Mouse (Mus musculus) lung, postnatal 0 days (tissue): ENCODE results near the gene Nfkbie.

ENCODE experiments used
- CTCF ChIP-seq: IDR thresholded peaks from 2 replicates; pipeline ENCODE4 v1.5.1; 2016; ENCODE audit warnings: antibody characterized with exemption, mild to moderate bottlenecking
- EP300 ChIP-seq: IDR thresholded peaks from 2 replicates; pipeline ENCODE4 v1.6.1; 2016; ENCODE audit warnings: antibody characterized with exemption, mild to moderate bottlenecking, control low read depth

DNA sequence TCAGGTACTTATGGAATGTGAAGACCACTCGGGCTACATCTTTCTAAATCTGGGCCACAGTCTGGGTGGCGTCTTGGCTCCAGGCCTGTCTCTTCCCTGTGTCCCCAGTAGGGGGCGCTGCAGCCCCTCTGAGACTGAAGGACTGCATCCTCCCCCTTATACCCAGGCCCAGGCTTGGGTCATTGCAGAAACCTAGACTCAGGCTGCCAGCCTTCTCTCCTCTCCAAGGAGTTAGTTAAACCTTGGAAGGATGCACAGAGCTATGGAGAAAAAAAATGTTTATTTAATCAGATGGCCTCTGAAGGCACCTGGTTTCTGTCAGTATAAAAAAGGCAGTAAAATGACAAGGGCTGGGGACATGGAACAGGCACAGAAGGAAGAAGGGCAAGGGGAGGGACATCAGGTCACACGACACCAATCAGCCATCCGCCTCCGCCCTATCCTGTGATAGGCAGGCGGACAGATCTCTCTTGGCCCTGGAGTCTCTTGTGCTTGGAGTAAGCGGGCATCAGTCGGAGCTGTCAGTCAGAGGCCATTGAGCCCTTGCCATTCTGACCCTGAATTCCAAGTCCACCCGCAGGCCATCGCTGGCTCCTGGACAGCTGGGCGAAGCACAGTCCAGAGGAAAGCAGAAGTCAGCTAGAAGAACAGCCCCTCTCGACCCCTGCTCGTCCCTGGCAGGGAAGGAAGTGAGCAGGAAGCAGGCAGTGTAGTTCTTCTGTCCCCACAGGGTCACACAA lies 29.6 kb downstream of the Nfkbie start:
- TF ChIP-seq EP300: no peak
- TF ChIP-seq CTCF: peak; percentile 93
